Mouse (Mus musculus): Measurements from ENCODE around the gene Ppox.

Ppox gene

DNA sequence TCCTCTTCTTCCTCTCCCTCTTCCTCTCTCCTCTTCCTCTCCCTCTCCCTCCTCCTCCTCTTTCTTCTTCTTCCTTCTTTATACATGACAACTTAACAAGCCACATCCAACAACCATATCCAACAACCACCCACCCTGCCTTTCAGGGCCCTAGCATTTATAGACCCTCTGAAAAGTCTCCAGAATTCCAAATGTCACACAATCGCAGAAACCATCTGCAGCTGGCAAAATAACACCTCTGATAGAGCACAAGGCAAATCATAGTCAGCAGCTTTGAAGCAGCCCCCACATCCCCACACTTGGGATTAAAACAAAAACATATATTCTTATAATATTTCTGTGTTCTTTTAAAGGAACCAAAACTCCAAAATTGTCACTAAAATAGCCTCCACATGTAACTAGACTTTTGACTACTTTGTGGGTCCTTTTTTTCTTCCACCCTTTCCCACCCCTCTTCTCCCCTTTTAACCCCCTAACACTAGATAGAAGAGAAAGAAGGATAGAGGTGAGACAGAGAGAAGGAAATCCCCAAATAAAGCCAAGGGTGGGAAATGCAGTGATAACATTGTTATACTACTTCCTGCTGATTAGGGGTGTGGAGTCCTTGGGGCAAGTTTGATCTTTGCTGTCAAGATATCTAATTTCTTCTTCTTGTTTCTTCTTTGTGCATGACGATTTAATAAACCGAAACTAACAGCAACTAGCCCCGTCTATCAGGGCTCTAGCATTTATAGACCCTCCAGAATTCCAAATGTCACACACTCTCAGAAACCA lies 14.8 kb downstream of the Ppox start:
- DNase-seq (ENCODE audit: low read depth) = no peak

DNA sequence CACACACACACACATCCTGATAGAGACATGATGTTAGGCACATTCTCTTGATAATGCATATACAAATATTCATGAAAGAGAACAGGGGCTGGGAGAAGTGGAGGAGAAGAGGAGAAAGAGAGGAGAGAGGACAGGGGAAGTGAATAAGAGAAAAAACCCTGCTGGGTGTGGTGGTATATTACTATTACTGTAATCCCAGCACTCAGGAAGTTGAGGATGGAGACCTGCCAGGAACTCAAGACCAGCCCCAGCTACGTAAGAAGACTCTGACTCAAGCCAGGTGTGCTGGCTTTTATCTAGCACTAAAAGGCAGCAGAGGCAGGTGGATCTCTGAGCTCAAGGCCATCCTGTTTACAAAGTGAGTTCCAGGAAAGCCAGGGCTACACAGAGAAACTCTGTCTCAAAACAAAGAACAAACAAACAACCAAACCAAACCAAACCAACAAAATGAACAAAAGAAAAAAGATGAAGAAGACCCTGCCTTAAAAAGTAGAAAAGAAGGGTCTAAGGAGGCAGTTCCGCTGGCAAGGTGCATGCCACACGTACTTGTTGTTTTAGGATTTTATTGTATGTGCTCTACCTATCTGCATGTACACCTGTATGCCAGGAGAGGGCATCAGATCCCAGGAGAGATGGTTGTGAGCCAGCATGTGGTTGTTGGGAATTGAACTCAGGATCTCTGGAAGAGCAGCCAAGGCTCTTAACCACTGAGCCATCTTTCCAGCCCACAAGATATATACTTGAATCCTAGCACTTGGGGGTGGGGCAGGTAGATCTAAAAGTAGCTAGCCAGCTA lies 17.1 kb downstream of the Ppox start:
- DNase-seq (ENCODE audit: low read depth) = no peak

DNA sequence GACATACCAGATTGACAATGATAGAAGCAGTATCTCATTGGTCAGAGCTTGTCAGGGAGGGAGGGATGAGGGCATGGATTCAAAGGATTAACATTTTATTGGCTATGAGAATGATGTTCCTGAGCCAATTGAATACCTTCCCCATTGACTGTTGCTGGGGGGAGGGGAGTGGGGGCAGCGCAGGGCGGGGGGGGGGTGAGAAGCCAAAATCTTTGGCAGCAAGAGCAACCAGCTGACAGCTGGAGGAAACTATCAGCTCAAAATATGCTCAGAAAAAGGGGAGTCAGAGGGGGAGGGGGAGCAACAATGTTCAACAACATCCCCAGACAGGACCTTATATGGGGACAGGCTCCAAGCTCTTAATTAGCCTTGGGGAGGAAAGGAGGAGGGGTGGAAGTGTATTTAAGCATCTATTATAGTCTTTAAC lies 17.8 kb downstream of the Ppox start:
- no peak for DNase-seq (ENCODE audit: low read depth)

DNA sequence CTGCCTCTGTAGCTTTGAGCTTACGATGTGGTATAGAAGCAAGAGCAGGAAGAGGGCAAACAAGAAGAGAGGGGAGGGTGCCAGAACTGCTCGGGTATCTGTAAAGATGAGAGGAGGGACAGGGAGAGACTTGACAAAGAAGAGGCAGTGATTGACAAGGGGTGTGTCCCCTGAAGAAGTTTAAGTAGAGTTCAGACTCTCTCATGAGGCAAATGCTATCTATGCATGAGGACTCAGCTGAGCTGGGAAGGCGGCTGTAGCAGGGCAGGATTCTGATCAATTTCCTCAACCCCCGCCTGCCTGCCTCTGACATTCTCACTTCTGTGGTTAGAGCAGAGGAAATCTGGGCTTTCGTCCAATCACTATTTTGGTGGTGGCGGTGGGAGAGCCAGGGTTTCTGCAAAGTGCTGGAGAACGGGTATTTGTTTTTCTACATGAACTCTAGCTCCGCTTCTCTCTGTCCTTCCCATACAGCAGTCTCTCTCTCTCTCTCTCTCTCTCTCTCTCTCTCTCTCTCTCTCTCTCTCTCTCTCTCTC lies 18.3 kb downstream of the Ppox start:
- DNase-seq (ENCODE audit: low read depth) = peak; percentile 76

DNA sequence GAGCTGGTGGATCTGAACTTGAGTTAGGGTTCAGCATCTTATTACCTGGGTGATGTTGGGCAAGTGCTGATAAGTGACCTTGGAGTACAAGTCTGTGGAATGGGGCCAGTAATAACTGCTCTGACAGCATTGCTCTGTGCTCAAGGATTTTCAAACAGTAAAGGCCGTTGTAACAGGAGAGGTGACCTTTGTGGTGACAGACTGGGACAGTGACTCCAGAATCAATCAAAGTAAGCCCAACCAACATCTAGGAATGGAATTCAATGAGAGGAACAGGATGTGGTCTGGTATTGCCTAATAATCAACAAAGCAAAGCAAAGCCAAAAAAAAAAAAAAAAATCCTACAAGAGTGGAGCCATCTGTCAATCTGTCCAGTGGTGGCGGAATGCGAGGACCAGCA lies 20.7 kb downstream of the Ppox start:
- DNase-seq (ENCODE audit: low read depth) = no peak

DNA sequence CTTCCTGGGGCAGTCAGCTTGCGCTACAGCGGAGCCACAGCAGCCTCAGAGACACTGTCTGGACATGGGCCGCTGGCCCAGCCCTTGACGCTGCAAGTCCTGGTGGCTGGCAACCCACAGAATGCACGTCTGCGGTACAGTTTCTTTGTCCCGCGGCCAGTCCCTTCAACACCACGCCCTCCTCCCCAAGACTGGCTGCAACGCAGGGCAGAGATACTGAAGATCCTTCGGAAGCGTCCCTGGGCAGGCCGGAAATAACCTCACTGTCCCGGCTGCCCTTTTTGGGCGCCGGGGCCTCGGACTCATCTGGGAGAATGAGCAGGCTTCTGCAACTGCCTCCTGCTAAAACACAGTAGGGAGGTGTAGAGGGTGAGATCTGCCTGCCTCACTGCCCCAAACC lies 22.1 kb downstream of the Ppox start:
- DNase-seq (ENCODE audit: low read depth) = no peak

DNA sequence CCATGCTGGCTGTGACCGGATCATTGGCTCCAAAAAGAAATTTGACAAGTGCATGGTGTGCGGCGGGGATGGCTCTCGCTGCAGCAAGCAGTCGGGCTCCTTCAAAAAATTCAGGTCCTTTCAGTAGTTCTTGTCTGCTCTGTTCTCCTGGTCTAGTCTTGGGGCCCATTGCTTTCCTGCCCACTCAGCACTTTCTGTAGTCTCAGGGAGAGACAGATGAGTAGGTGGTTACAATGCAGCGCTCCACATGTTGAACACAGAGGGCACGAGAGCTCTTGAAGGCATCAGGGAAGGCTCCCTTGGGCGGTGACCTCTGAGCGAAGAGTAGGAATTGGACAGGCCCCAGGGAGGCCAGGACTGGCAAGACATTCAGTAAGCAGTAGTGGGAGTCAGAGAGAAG lies 23.2 kb downstream of the Ppox start:
- no peak for DNase-seq (ENCODE audit: low read depth)

DNA sequence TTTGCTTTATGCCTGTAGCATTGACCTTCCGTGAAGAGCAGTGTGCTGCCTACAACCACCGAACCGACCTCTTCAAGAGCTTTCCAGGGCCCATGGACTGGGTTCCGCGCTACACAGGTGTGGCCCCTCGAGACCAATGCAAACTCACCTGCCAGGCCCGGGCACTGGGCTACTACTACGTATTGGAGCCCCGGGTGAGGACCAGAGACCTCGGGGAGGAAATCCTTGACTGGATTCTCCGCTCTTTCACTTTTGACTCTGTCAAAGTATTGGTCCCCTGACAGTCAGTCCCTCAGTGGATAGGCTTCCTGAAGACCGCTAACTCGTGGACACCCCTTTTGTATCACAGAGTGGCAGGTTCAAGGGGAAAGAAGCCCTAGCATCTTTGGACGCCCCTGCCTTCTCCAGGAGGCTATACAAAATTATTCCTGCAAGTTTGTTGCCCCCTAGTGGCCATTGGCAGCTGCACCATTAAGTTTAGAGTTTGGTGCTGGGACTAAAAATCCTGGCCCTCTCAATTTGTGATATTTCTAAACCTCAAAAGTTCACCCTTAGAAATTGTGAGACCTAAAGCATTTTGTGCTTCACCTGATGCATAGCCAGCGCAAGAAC lies 23.9 kb downstream of the Ppox start:
- DNase-seq (ENCODE audit: low read depth) = peak; percentile 78

DNA sequence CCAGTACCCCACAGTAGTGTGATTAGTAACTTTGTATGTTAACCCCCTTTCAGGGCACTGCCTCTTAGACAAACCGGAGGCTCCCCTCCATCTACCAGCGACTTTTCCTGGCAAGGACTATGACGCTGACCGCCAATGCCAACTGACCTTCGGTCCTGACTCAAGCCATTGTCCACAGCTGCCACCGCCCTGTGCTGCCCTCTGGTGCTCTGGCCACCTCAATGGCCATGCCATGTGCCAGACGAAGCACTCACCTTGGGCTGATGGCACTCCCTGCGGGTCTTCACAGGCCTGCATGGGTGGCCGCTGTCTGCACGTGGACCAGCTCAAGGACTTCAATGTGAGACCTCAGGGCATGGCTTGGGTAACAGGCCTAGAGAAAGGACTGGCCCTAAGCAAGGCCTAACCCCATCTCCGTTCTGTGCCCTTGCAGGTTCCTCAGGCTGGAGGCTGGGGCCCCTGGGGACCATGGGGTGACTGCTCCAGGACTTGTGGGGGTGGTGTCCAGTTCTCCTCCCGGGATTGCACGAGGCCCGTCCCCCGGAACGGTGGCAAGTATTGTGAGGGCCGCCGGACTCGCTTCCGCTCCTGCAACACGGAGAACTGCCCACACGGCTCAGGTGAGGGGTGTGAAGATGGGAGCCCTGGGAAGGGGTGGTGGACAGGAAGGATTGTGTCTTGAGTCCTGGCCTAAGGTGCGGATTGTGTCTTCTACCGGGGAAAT lies 24.7 kb downstream of the Ppox start:
- no peak for DNase-seq (ENCODE audit: low read depth)

DNA sequence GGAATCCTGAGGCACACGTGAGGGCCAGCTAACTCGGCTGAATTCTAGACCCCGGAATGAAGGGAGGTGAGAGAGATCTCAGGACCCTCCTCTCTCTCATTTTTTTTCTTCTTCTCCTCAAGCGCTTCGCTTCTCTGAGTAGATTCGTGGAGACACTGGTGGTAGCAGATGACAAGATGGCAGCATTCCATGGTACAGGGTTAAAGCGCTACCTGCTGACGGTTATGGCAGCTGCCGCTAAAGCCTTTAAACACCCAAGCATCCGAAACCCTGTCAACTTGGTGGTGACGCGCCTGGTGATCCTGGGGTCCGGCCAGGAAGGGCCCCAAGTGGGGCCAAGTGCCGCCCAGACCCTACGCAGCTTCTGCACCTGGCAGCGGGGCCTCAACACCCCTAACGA lies 28.6 kb downstream of the Ppox start:
- no peak for DNase-seq (ENCODE audit: low read depth)

DNA sequence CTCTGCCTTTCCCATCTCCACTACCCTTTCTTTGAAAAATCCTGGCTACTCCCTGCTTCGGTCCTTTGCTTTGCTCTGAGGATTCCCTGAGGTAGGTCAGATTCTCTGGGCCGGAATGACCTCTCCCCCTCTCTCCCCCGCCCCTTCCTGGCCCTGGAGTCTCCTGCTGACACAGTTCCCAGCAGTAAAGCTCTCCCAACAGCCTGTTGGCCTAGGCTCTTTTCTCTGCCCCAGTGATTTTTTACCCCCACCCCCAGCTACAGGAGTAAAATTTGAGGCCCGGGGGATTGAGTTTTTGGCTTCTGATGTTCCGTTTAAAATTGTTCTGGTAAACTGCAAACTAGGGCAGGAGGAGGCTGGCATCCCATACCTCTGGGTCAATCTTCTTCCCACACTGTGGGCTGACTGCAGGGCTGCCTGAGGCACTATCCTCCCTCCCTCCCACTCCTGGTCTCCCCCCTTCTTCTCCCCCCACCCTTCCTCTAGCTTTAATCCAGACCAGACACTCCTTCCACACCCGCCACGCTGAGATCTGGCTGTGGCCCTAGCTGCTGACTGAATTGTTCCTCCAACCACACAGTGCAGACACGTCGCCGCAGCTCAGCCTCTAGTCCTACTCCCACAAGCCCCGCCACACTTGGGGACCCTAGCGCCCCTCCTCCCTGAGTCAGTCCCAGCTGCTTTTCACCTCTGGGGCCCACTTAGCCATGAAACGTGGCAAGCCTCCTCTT lies 29.2 kb downstream of the Ppox start:
- no peak for DNase-seq (ENCODE audit: low read depth)

DNA sequence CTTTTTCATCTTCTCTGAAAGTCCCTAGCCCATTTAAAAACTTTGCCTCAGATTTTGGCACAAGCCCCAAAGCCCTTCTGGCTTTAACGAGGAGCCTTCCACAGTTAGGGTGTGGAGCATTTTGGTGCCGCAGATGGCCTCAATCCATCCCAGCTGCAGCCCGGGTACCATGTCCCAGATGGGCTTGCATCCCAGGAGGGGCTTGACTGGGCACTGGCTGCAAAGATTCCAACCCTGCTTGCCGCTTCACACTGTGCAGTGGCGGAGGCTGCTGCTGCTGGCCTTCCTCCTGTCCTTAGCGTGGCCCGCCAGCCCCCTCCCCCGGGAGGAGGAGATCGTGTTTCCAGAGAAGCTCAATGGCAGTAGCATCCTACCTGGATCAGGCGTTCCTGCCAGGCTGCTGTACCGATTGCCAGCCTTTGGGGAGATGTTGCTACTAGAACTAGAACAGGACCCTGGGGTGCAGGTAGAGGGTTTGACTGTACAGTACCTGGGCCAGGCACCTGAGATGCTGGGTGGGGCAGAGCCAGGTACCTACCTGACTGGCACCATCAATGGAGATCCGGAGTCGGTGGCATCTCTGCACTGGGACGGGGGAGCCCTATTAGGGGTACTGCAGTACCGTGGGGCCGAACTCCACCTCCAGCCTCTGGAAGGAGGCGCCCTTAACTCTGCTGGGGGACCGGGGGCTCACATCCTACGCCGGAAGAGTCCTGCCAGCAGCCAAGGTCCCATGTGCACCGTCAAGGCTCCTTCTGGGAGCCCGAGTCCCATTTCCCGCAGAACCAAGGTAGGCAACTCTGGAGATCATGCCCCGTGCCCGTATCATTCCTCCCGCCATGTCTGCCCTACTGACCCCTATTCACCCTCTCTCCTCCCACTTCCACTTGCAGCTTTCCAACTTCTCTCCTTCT lies 30.0 kb downstream of the Ppox start, which contains the start of gene Ndufs2:
Ndufs2 (minus strand) TSS at position 709 of the 914 bp plus-strand sequence.
- DNase-seq (ENCODE audit: low read depth) = no peak

DNA sequence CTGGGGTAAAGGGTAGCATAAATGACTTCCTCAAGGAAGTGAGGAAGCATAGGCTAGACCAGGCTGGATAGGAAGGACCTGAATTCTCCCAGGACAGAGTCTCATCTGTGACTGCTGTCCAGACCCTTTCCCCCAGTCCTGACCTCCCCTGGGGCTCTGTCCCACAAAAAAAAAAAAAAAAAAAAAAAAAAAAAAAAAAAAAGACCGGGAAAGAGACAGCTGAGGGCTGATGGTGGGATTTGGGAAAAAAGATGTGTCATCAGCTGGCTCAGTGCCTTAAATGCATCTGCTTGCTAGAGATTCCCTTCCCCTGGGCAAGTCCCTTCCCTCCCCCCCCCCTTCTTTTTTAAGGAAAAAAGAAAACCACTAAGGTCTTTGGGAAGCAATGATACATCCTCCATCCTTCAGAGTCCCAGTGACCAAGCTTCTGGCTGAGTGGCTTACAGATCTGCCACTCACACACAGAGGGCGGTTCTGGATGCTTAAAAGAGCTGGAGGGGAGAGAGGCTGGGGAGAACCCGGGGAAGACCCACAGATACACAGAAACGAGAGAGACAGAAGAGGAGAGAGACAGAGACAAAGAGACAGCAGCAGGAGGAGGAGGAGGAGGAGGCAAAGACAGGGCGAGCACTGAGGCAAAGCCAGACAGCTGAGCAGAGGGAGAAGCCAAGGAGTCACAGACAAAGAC lies 30.9 kb downstream of the Ppox start, which contains the start of gene Adamts4:
Adamts4 (plus strand) TSS at position 509 of the 688 bp plus-strand sequence.
- no peak for DNase-seq (ENCODE audit: low read depth)

DNA sequence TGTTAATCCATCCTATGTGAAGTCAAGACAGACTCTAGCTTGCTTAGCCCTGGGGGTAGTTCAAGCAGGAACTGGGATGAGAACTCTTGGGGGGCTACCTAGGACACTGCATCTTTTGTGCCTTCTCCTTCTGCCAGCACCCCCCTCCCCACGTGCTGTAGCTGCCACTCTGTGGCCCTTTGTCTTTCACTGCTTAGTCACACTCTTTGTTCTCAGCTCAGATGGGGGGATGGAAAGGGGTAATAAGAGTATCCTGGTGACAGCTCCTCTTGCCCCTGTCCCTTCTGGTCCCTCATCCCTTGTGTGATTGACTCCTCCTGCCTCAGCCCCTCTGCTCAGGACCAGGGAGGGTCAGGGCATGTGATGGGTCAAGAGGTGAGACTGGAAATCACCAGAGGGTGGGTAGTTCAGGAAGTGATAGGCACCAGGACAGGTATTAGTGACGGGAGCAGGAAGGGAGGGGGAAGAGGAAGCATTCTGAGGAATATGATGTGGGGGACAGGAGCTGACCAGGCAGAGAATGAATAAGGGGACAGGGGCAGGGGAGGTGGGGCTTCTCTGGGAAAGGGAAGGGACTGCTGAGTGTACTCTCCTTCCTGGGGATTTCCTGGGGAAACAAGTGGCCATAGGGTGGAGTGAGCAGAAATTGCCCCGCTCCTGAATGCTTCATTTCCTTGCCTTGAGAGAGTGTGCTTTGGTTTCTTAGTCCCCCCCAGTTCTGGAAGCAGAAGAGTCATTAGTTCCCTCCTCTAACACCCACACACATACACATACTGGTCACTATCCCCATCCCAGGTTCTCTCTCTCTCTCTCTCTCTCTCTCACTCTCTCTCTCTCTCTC lies 32.4 kb downstream of the Ppox start:
- no peak for DNase-seq (ENCODE audit: low read depth)

DNA sequence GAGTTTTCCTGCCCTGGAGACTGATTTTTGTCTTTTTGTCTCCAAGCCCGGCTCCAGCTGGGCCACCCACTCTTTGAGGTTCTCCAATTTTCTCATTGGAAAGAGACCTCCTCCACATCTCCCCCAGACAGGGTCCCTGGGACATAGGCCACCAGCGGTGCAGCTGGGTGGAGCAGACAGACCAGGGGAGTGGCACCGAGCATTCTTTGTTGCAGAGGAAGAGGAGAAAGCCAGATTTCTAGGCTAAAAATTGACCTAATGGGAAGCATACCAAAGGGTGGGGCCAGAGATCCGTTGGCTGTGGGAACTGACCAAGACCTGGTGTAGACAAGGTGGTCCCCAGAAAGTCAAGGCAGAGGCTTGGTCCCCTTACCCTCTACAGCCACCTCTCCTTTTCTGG lies 33.1 kb downstream of the Ppox start:
- DNase-seq (ENCODE audit: low read depth) = no peak

DNA sequence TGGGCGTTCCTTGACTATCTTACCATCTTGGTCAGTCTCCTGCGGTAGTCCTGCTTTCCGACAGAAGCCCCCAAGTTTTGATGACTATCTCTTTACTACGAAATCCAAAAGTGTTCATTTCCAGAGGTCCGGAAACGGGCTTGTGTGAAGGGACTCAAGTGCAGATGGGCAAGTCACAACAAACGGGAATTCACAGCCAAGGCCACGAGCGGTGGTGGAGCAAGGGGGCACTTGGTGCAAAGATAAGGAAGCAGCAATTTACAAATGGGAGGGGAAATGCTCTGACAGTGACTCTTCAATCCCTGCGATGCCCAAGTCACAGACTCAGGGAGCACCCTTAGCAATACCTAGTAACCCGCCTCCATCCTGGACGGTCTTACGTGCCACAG lies 33.5 kb downstream of the Ppox start:
- no peak for DNase-seq (ENCODE audit: low read depth)

DNA sequence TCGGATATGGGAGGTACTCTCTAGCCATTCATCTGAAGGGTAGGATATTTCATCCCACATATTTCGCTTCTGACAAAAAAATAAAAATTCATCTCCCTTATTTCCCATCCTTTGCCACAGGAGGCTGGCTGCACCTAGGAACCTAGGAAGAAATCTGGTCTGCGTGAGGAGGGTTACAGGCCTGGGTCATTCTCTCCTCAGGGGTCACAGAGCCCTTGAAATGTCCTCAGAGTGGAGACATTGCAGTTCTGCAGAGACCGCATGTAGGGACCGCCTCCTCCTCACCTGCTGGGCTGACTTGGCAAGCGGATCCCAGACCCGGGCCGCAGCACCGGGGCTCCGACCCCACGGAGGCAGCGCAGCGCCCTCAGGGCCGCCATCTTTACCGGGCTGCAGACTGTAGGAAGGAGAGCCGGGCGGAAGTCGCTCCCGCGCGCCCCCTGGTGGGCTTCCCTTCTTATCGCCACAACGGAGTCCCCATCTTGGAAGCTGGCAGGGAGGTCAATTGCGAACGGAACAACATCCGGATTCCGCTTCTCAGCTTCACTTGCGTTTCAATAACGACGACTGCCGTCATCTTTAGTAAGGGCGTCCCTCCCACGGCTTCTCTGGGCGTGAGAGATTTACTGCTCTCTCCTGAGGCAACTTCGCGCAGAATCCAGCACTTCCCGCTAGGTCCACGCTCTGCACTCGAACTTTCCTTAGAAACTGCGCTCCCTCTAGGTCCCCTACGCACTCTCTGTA lies 34.1 kb downstream of the Ppox start:
- peak; percentile 99 for DNase-seq (ENCODE audit: low read depth)

DNA sequence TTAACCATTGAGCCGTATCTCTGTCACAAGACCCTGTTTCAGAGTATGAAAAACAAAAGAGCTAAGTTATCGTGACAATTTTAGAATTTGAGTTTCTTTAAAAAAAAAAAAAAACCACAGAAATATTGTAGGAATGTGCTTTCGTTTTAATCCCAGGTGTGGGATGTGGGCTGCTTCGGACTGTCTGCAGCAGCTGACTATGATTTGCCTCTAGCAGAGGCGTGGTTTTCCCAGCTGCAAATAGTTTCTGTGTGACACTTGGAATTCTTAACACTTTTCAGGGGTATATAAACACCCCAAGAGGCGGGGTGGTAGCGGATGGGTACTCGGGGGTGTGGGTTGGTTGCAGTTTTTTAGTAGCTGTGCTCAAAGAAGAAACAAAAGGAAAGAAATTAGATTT lies 35.6 kb downstream of the Ppox start:
- DNase-seq (ENCODE audit: low read depth) = no peak

All from naive thymus-derived CD4-positive, alpha-beta T cell, adult 2 months (primary cell).